Mouse (Mus musculus): ENCODE data around the gene Kirrel3. TPM values are rescaled to one million over a fixed set of nuclear protein-coding genes. Genes with fewer than 3 reads are reported as not detected.

Gene Kirrel3
- polyA plus RNA-seq, 1 experiment from 2014 or later: 6.0 TPM

GRCm38 (mm10) chr9:34986156-34986555 is 500.5 kb downstream of the Kirrel3 start:
- H3K27ac ChIP-seq (ENCODE audit: low read depth, low read length): no peak overlapping the region
- DNase-seq (ENCODE audit: low spot score, missing footprints) (no peak), ATAC-seq (ENCODE audit: low FRiP score) (no peak)
- no peaks in the 10 kb centered on the region for H3K36me3 ChIP-seq (ENCODE audit: control insufficient read depth, insufficient read depth, low read length)
- no peaks in the 10 kb centered on the region for H3K4me1 ChIP-seq (ENCODE audit: control insufficient read depth, insufficient read depth, low read length)
- no peaks in the 10 kb centered on the region for H3K9me3 ChIP-seq (ENCODE audit: control insufficient read depth, low read length)
- H3K4me3 ChIP-seq (ENCODE audit: low read depth, low read length): no peak overlapping the region
- H3K9ac ChIP-seq (ENCODE audit: low read length): no peak overlapping the region
- H3K4me2 ChIP-seq: no peak overlapping the region
- no peaks in the 10 kb centered on the region for H3K27me3 ChIP-seq (ENCODE audit: control insufficient read depth, insufficient read depth, low read length)

DNA sequence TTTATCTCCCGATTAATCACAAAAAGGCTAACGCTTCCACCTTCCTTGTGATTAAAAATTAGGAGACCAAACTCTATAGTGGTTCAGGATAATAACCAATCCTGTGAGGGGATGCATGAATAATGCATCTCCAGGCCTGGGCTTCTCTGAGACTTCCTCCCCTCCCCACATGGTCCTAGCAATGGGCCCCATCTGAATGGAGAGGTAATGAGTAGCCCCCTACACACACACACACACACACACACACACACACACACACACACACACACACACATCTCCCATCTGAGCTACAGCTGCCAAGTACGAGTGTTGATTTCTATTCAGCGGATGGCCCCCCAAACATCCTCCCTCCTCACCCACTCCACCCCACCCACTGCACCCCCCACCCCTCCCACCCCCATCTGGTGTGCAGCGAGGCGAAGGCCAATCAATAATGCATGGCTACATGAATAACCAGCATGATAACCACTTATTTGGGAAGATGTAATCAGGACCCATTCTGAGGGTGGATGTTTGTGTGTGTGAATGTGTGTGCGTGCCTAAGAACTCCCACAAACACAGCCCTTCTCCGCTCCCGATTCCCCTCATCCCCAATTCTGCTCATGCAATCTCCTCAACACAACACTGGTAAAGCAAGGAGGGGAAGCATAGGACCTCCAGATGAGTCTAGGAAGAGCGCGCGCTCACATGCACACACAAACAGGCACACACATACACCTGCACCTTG is 501.9 kb downstream of the Kirrel3 start:
- no peaks in the 10 kb centered on the region for H3K4me1 ChIP-seq (ENCODE audit: control insufficient read depth, insufficient read depth, low read length)
- H3K9me3 ChIP-seq (ENCODE audit: control insufficient read depth, low read length): no peaks in the 10 kb centered on the region
- DNase-seq (ENCODE audit: low spot score, missing footprints): no peak
- ATAC-seq (ENCODE audit: low FRiP score): 0 out of 2 replicates have a peak, but pooled peaks have one; percentile 34
- H3K9ac ChIP-seq (ENCODE audit: low read length): no peak overlapping the region
- H3K4me2 ChIP-seq: no peak overlapping the region
- H3K27me3 ChIP-seq (ENCODE audit: control insufficient read depth, insufficient read depth, low read length): no peaks in the 10 kb centered on the region
- 83% methylated on average over 12 of the region's 12 CpGs for WGBS
- no peak overlapping the region for H3K27ac ChIP-seq (ENCODE audit: low read depth, low read length)
- H3K36me3 ChIP-seq (ENCODE audit: control insufficient read depth, insufficient read depth, low read length): no peaks in the 10 kb centered on the region
- H3K4me3 ChIP-seq (ENCODE audit: low read depth, low read length): no peak overlapping the region

DNA sequence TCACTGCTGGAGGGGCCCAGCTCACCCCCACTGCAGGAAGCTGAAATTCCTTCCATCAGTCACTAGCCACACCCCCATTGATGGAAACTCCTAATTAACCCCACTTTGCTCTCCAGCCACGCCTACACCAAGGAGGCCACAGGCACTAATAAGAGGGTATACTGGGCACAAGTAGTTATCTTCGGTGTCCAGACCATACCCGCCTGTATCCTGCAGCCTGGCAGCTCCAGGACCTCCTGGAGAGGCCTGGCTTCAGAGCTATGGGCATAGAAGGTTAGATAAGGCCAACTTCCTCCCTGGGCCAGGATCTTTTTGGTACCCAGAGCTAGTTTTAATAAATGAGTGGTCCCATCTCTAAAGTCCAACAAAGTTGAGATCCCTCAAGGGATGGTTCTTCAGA is 503.0 kb downstream of the Kirrel3 start:
- Histone ChIP-seq H3K27me3 (ENCODE audit: control insufficient read depth, insufficient read depth, low read length) (no peaks in the 10 kb centered on the region), H3K27ac (ENCODE audit: low read depth, low read length) (no peak overlapping the region), H3K4me1 (ENCODE audit: control insufficient read depth, insufficient read depth, low read length) (no peaks in the 10 kb centered on the region), H3K9me3 (ENCODE audit: control insufficient read depth, low read length) (no peaks in the 10 kb centered on the region), H3K4me2 (no peak overlapping the region), H3K36me3 (ENCODE audit: control insufficient read depth, insufficient read depth, low read length) (no peaks in the 10 kb centered on the region), H3K9ac (ENCODE audit: low read length) (no peak overlapping the region), H3K4me3 (ENCODE audit: low read depth, low read length) (no peak overlapping the region)
- no peak for DNase-seq (ENCODE audit: low spot score, missing footprints)
- ATAC-seq (ENCODE audit: low FRiP score): no peak
- 84% methylated on average over 3 of the region's 3 CpGs for WGBS

- H3K27me3 ChIP-seq (ENCODE audit: control insufficient read depth, insufficient read depth, low read length): no peaks in the 10 kb centered on the region
- H3K9me3 ChIP-seq (ENCODE audit: control insufficient read depth, low read length): no peaks in the 10 kb centered on the region
- no peak overlapping the region for H3K4me2 ChIP-seq
- WGBS: 33% methylated on average over 4 of the region's 4 CpGs
- DNase-seq (ENCODE audit: low spot score, missing footprints) (no peak), ATAC-seq (ENCODE audit: low FRiP score) (no peak)
- H3K9ac ChIP-seq (ENCODE audit: low read length): no peak overlapping the region
- no peak overlapping the region for H3K4me3 ChIP-seq (ENCODE audit: low read depth, low read length)
- H3K4me1 ChIP-seq (ENCODE audit: control insufficient read depth, insufficient read depth, low read length): peaks cover 11% of the 10 kb centered on the region
- no peak overlapping the region for H3K27ac ChIP-seq (ENCODE audit: low read depth, low read length)
- no peaks in the 10 kb centered on the region for H3K36me3 ChIP-seq (ENCODE audit: control insufficient read depth, insufficient read depth, low read length)
Observed at GRCm38 (mm10) chr9:34992201-34992600, 506.5 kb downstream of the Kirrel3 start.

DNA sequence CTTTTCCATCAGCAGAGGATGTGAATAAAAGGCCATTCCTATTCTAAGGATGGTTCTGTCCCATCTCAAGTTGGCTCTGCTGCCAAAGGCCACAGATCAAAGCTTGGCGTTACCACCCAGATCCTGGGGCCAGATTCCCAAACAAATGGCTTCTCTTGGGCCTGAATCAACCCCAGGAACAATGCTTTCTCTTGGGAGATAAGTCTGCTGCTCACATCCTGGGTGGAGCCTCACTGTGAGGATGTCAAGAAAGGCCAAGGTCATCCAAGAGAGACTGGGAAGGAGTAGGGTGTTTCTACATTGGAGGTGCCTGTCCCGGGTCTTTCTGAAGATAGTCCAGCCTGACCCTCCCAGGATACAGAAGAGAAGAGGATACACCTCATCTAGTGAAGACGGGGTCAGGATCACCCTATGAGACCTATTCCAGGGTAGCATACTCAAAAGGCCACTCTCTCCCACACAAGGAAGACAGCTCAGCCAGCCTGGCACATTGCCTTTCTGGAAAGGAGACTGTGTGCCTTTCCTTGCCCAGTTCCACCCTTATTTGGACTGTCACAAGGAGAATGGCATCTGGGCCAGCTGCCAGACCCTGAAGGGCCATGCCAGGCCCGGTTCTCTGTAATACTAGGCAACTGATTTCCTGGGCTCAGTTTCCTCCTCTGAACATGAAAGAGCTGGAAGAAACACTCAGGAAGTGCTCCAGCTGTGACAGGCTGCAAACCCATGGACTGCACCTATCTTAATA is 507.9 kb downstream of the Kirrel3 start:
- Histone ChIP-seq H3K27ac (ENCODE audit: low read depth, low read length) (no peak overlapping the region), H3K4me2 (no peak overlapping the region), H3K9ac (ENCODE audit: low read length) (no peak overlapping the region), H3K27me3 (ENCODE audit: control insufficient read depth, insufficient read depth, low read length) (no peaks in the 10 kb centered on the region), H3K4me1 (ENCODE audit: control insufficient read depth, insufficient read depth, low read length) (peaks cover 11% of the 10 kb centered on the region), H3K36me3 (ENCODE audit: control insufficient read depth, insufficient read depth, low read length) (no peaks in the 10 kb centered on the region), H3K9me3 (ENCODE audit: control insufficient read depth, low read length) (no peaks in the 10 kb centered on the region), H3K4me3 (ENCODE audit: low read depth, low read length) (no peak overlapping the region)
- ATAC-seq (ENCODE audit: low FRiP score): no peak
- 78% methylated on average over 4 of the region's 4 CpGs for WGBS
- DNase-seq (ENCODE audit: low spot score, missing footprints): no peak

- Histone ChIP-seq H3K27me3 (ENCODE audit: control insufficient read depth, insufficient read depth, low read length) (no peaks in the 10 kb centered on the region), H3K36me3 (ENCODE audit: control insufficient read depth, insufficient read depth, low read length) (no peaks in the 10 kb centered on the region), H3K4me1 (ENCODE audit: control insufficient read depth, insufficient read depth, low read length) (peaks cover 11% of the 10 kb centered on the region), H3K27ac (ENCODE audit: low read depth, low read length) (no peak overlapping the region), H3K4me2 (no peak overlapping the region), H3K9me3 (ENCODE audit: control insufficient read depth, low read length) (no peaks in the 10 kb centered on the region), H3K9ac (ENCODE audit: low read length) (no peak overlapping the region), H3K4me3 (ENCODE audit: low read depth, low read length) (no peak overlapping the region)
- 80% methylated on average over 2 of the region's 2 CpGs for WGBS
- ATAC-seq (ENCODE audit: low FRiP score) (0 out of 2 replicates have a peak, but pooled peaks have one; percentile 22), DNase-seq (ENCODE audit: low spot score, missing footprints) (no peak)
Observed at GRCm38 (mm10) chr9:34995078-34995477, 509.4 kb downstream of the Kirrel3 start.

DNA sequence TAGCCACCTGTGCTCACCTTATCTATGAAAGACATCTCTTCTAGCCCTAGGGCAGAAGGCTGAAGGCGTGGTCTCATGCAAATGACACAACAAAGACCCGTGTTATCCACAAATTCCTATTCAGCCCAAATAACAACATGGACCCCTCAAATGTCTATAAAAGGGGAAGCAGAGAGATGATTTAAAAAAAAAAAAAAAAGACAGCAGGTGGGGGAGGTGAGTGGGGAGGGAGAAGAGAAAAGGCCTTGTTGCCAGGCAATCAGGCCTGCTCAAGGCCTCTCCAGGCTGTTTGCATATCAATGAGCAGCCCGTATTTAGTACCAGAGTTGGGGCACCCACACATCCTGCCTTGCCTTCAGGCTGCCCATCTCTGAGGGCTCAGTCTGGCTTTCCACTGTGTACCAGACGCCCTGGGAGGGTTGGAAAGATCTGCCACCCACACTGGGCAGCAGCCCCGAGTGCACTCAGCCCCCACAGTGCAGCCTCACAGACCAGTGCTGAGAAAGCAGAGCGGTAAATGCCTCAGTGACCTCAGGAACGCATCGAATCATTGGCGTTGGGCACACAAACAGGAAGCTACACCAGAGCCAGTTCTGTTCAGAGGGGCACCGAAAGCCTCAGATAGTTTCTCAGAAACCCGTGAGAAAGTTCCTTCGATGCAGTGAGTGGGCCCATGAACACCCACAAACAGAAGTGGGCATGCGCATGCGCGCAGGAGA is 510.1 kb downstream of the Kirrel3 start:
- H3K4me1 ChIP-seq (ENCODE audit: control insufficient read depth, insufficient read depth, low read length): peaks cover 11% of the 10 kb centered on the region
- H3K27me3 ChIP-seq (ENCODE audit: control insufficient read depth, insufficient read depth, low read length): no peaks in the 10 kb centered on the region
- H3K4me3 ChIP-seq (ENCODE audit: low read depth, low read length): no peak overlapping the region
- H3K9ac ChIP-seq (ENCODE audit: low read length): peak overlapping the region; percentile 38; the same call in 1 of the 2 replicates
- no peaks in the 10 kb centered on the region for H3K36me3 ChIP-seq (ENCODE audit: control insufficient read depth, insufficient read depth, low read length)
- peak; percentile 83 for ATAC-seq (ENCODE audit: low FRiP score)
- H3K9me3 ChIP-seq (ENCODE audit: control insufficient read depth, low read length): no peaks in the 10 kb centered on the region
- peak overlapping the region; percentile 9; the same call in 1 of the 2 replicates for H3K4me2 ChIP-seq
- DNase-seq (ENCODE audit: low spot score, missing footprints): peak; percentile 90
- no peak overlapping the region for H3K27ac ChIP-seq (ENCODE audit: low read depth, low read length)
- WGBS: 39% methylated on average over 15 of the region's 15 CpGs

DNA sequence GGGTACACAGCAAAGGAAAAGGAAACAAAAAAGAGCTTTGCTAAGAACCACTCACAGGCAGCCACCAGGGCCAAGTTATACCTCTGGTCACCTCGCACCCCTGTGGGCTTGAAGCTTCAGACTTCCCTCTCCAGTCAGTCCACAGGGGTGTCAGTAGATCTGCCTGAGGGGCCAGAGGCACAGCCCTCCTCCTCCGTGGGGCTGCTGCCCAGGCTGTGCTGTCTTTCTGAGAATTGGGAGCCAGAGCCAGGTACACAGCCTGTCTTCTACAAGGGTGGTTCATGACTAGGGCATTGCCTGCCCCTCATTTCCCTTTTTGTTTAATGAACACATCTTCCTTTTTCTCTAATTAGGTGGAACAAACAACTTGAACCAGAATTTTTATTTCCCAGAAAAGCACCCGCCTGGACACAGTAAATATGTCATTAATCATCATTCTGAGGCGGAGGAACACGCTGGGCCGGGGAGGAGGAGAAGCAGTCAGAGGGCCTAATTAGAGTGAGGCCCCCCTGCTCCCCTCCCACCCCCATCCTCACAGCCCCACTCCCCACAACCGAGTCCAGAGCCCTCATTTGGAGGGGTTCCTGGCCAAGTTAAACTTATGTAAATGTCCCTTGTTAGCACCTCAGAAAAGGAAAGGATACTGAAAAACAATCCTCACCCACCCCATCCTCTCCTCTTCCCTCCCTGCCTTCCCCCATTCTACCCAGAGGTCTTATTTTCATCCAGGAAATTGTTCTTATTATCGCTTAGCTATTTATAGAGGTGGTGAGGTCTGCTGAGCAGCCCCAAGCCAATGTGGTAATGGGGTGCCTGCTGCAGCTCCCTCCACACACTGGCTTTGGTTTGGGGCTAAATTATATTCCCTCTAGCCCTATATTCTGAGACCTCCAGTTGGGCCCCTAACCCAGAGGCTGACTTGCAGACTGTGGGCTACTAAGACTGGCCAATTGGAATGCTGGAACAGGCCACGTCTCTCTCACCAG is 512.5 kb downstream of the Kirrel3 start:
- 75% methylated on average over 9 of the region's 9 CpGs for WGBS
- no peak for ATAC-seq (ENCODE audit: low FRiP score)
- Histone ChIP-seq H3K27ac (ENCODE audit: low read depth, low read length) (no peak overlapping the region), H3K4me3 (ENCODE audit: low read depth, low read length) (no peak overlapping the region), H3K36me3 (ENCODE audit: control insufficient read depth, insufficient read depth, low read length) (no peaks in the 10 kb centered on the region), H3K9me3 (ENCODE audit: control insufficient read depth, low read length) (no peaks in the 10 kb centered on the region), H3K4me1 (ENCODE audit: control insufficient read depth, insufficient read depth, low read length) (peaks cover 11% of the 10 kb centered on the region), H3K4me2 (no peak overlapping the region), H3K27me3 (ENCODE audit: control insufficient read depth, insufficient read depth, low read length) (no peaks in the 10 kb centered on the region), H3K9ac (ENCODE audit: low read length) (no peak overlapping the region)
- no peak for DNase-seq (ENCODE audit: low spot score, missing footprints)

Measured in midbrain, embryonic 11.5 days (tissue).